Mouse (Mus musculus) neural tube, embryonic 13.5 days (tissue): ENCODE measurements around the gene Agap2. TPM values are rescaled to one million over a fixed set of nuclear protein-coding genes. Genes with fewer than 3 reads are reported as not detected.
"Not testable (repeated sequence)": the region's sequence is repeated elsewhere in the genome, so short reads cannot be mapped to it uniquely, and the experiment has no call there.

ENCODE experiments used
- ATAC-seq: fragments of 200-750 bp; cut with Nextera tagmentation; 2 replicates; pipeline ENCODE4 v1.8.0; 2017; ENCODE audit warnings: low read depth, mild to moderate bottlenecking, moderate TSS enrichment, moderate library complexity
- H3K27ac ChIP-seq: fragments of 300-500 bp; sonication (generic); replicated peaks from 2 replicates; pipeline ENCODE4 v1.5.1; 2015; ENCODE audit warnings: moderate library complexity, mild to moderate bottlenecking, inconsistent platforms
- H3K27me3 ChIP-seq: fragments of 300-500 bp; sonication (generic); 2 replicates; pipeline ENCODE4 v1.6.1; 2015; ENCODE audit warnings: mild to moderate bottlenecking, inconsistent platforms
- H3K36me3 ChIP-seq: fragments of 300-500 bp; sonication (generic); 2 replicates; pipeline ENCODE4 v1.6.1; 2015; ENCODE audit warnings: mild to moderate bottlenecking, inconsistent platforms
- H3K4me1 ChIP-seq: fragments of 300-500 bp; sonication (generic); replicated peaks from 2 replicates; pipeline ENCODE4 v1.6.1; 2015; ENCODE audit warnings: inconsistent platforms
- H3K4me2 ChIP-seq: fragments of 300-500 bp; sonication (generic); 2 replicates; pipeline ENCODE4 v1.6.1; 2015; ENCODE audit warnings: inconsistent platforms, mild to moderate bottlenecking, moderate library complexity
- H3K4me3 ChIP-seq: fragments of 300-500 bp; sonication (generic); 2 replicates; pipeline ENCODE4 v1.5.1; 2015; ENCODE audit warnings: mild to moderate bottlenecking, inconsistent platforms
- H3K9ac ChIP-seq: fragments of 300-500 bp; sonication (generic); 2 replicates; pipeline ENCODE4 v1.6.1; 2015; ENCODE audit warnings: moderate library complexity, mild to moderate bottlenecking, inconsistent platforms
- H3K9me3 ChIP-seq: fragments of 300-500 bp; sonication (generic); 2 replicates; pipeline ENCODE4 v1.6.1; 2016; ENCODE audit warnings: inconsistent platforms
- WGBS: fragments of 180-500 bp; shearing (Covaris S2); methylation state at CpG from one replicate; pipeline ENCODE4 v1.1.7; 2015; 5-methylcytosine and 5-hydroxymethylcytosine counted together
- polyA plus RNA-seq: library from polyadenylated mRNA; unstranded; fragments of >200 nt; fragmentation: Nextera tagmentation; extraction: Ambion mirVana; gene quantifications from 2 replicates; pipeline ENCODE4 v1.2.1, GENCODE M21; 2015

Agap2 gene
- polyA plus RNA-seq, 1 experiment from 2014 or later = 1.9 TPM

DNA sequence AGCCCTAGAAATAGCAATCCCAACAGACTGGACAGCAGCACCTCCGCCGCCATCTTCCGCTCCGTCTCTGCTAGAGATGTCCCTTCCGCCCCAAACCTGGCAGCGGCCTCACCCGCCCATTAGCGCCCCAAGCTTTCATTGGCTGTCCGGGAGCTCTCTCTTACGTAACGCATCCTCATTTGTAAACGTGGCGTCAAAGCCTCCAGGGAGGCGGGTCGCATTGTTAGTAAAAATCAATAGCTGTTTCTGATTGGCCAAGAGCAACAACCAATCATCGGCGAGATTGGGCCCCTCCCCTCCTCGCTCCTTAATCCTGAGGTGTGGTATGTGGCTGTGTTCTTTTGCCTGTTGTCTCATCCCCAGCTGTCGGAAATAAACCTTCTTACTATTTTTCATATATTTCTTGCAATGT, 46.0 kb downstream of the Agap2 start, which contains the start of gene Os9:
Os9 (minus strand) TSS at position 66 of the 412 bp plus-strand sequence.
- H3K4me2 ChIP-seq = peak within 1 kb of the TSS; percentile 95
- no peaks in the 10 kb centered on the region for H3K9me3 ChIP-seq
- H3K36me3 ChIP-seq = peaks cover 34% of the 10 kb centered on the region
- peaks cover 32% of the 10 kb centered on the region for H3K4me1 ChIP-seq
- H3K9ac ChIP-seq = peak within 1 kb of the TSS; percentile 94
- peak; percentile 94 for ATAC-seq
- H3K27ac ChIP-seq = peak within 1 kb of the TSS; percentile 93
- under 1% methylated on average over 19 of the region's 19 CpGs for WGBS
- peak within 1 kb of the TSS; percentile 96 for H3K4me3 ChIP-seq
- H3K27me3 ChIP-seq = no peaks in the 10 kb centered on the region

DNA sequence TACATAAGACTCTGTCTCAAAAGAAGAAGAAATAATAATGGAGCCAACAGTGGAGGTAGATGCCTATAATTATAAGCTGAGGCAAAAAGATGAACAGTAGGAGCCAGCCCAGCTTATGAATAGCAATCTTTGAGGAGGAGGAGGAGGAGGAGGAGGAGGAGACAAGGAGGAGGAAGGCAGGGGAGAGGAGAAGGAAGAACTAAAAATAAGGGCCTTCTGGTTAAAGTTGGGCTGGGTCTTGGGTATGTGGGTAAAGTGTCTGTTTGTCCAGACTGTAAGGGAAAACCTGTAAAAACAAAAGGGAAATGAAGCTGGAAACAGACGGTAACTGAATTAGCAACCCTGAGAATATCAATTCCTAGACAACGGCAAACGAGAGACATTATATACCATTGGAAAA, 46.9 kb downstream of the Agap2 start:
- peak overlapping the region; percentile 55 for H3K4me2 ChIP-seq
- peaks cover 25% of the 10 kb centered on the region for H3K36me3 ChIP-seq
- H3K27me3 ChIP-seq = no peaks in the 10 kb centered on the region
- 83% methylated on average over 3 of the region's 3 CpGs for WGBS
- H3K4me1 ChIP-seq = peaks cover 32% of the 10 kb centered on the region
- no peaks in the 10 kb centered on the region for H3K9me3 ChIP-seq
- peak overlapping the region; percentile 96 for H3K4me3 ChIP-seq
- H3K27ac ChIP-seq = peak overlapping the region; percentile 93
- ATAC-seq = no peak
- peak overlapping the region; percentile 67 for H3K9ac ChIP-seq

DNA sequence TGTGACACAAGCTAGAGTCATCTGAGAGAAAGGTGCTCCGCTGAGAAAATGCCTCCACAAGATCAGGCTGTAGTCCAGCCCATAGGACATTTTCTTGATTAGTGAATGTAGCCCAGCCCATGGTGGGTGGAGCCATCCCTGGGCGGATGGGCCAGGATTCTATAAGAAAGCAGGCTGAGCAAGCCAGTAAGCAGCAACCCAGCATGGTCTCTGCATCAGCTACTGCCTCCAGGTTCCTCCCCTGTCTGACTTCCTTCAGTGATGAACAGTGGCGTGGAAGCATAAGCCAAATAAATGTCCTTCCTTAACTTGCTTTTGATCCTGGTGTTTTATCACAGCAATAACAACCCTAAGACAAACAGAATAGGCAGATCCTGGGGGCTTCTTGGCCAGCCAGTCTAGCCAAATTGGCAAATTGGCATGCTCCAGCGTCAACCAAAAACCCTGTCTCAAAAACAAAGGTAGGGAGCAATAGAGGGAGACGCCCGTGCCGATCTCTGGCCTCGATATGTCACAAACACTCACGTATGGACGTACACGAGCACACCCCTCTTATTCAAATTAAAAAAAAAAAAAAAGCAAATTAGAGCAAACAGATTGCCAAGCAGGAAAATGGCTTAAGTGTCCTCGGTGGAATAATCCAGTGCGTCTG, 47.8 kb downstream of the Agap2 start:
- peak overlapping the region; percentile 96 for H3K4me3 ChIP-seq
- ATAC-seq = peak; percentile 41
- H3K36me3 ChIP-seq = peaks cover 16% of the 10 kb centered on the region
- no peaks in the 10 kb centered on the region for H3K9me3 ChIP-seq
- peak overlapping the region; percentile 93 for H3K27ac ChIP-seq
- peak overlapping the region; percentile 67 for H3K9ac ChIP-seq
- WGBS = 16% methylated on average over 13 of the region's 13 CpGs
- H3K4me1 ChIP-seq = peaks cover 32% of the 10 kb centered on the region
- H3K4me2 ChIP-seq = peak overlapping the region; percentile 55
- no peaks in the 10 kb centered on the region for H3K27me3 ChIP-seq

DNA sequence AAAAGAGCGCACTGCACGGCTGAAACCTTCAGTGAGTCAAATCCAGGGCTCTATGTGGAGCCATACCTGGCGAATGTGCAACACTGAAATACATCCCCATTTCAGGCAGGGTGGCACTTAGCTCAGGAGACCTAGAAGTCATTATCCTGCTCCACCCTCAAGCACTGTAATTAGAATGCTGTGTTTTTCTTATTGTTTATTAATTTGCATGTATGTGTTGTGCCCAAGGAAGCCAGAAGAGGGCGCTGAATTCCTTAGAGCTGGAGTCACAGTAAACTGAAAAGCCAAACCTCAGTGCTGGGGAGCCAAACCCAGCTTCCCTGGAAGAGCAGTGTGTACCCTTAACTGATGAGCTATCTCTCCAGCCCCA, 48.3 kb downstream of the Agap2 start:
- H3K36me3 ChIP-seq = peaks cover 11% of the 10 kb centered on the region
- H3K4me1 ChIP-seq = peaks cover 32% of the 10 kb centered on the region
- peak overlapping the region; percentile 93 for H3K27ac ChIP-seq
- H3K9me3 ChIP-seq = no peaks in the 10 kb centered on the region
- H3K4me2 ChIP-seq = peak overlapping the region; percentile 55
- peak overlapping the region; percentile 96 for H3K4me3 ChIP-seq
- no peaks in the 10 kb centered on the region for H3K27me3 ChIP-seq
- 10% methylated on average over 4 of the region's 4 CpGs for WGBS
- ATAC-seq = no peak; the same call in 1 of the 2 replicates
- peak overlapping the region; percentile 64 for H3K9ac ChIP-seq

DNA sequence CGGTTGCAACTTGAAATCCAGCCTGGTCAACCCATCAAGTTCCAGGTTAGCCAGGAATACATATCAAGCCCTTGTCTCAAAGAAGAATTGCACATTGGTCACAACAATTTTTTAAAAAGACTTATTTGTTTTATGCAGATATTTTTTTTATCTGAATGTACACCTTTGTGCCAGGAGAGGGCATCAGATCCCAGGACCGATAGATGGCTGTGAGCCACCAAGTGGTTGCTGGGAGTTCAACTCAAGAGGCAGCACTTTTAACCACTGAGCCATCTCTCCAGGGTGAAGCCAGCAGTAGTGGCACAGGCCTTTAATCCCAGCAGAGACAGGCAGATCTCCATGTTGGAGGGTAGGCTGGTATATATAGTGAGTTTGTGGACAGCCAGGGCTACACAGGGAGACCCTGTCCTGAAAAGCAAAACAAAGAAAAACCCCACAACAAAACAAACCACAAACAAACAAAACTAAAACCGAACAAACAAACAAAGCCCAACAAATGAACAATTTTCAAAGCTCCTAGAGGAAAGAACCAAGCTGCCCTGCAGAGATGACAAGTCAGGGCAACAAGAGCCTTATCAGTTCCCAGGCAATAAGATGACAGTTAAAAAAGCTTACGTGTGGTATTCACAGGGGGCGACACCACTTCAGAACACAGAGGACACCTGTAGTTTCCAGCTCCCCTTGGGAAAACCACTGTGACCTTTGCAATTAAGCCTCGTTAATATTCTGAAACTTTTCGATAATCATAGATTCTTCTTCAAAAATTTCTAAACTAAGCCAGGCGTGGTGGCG, 50.3 kb downstream of the Agap2 start:
- no peak for ATAC-seq
- Histone ChIP-seq H3K9me3 (no peaks in the 10 kb centered on the region), H3K4me1 (peaks cover 21% of the 10 kb centered on the region), H3K4me2 (no peak overlapping the region), H3K9ac (no peak overlapping the region), H3K4me3 (no peak overlapping the region), H3K27me3 (no peaks in the 10 kb centered on the region), H3K27ac (no peak overlapping the region), H3K36me3 (no peaks in the 10 kb centered on the region)
- WGBS = 77% methylated on average over 9 of the region's 9 CpGs

DNA sequence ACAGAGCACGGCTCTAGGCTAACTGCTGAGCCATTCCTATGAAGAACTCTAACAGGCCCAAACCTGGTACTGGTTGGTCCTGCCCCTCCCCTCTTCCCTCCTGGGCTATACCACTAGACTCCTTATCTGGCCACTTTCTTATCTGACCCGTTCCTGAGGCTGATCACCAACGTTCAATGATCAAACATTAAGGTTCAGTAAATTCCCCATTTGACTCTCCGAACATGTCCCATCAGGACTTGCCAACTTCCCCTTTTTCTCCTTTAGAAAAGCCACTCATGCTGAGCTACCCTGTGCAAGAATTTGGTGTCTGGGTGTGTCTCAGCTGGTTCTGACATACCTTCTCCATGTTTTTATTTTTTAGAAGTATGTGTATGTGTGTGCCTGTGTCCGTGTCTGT, 51.5 kb downstream of the Agap2 start:
- no peak overlapping the region for H3K9ac ChIP-seq
- H3K27ac ChIP-seq = no peak overlapping the region
- no peaks in the 10 kb centered on the region for H3K9me3 ChIP-seq
- no peak overlapping the region for H3K4me2 ChIP-seq
- no peak for ATAC-seq
- H3K36me3 ChIP-seq = no peaks in the 10 kb centered on the region
- 88% methylated on average over 5 of the region's 5 CpGs for WGBS
- no peak overlapping the region for H3K4me3 ChIP-seq
- peaks cover 19% of the 10 kb centered on the region for H3K4me1 ChIP-seq
- no peaks in the 10 kb centered on the region for H3K27me3 ChIP-seq

DNA sequence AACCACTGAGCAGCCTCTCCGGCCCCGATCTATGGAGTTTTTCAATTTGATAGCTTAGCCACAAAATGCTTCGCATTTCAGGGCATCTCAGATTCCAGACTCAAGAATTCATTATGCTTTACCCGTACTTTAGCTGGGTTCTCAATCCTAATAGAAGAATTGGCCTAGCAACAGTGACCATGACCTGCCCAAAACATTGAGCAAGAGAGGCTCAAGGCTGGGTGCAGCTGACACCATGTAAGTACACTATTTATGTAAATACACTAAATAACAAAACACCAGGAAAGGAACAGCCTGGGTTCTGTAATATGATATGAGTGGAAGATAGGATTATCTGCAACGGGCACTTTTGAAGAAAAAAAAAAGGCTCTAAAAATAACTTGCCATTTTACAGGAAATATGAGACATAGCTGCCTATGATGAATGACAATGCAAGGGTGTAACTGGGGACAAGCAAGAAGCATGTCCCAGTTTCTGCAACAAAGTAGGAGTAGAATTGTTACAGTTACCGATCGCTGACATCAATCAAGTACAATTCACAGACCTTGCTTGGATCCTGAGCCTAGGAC, 52.7 kb downstream of the Agap2 start:
- no peak overlapping the region for H3K4me2 ChIP-seq
- peaks cover 7% of the 10 kb centered on the region for H3K4me1 ChIP-seq
- WGBS = 85% methylated on average over 7 of the region's 7 CpGs
- H3K27ac ChIP-seq = no peak overlapping the region
- no peak overlapping the region for H3K4me3 ChIP-seq
- H3K36me3 ChIP-seq = no peaks in the 10 kb centered on the region
- H3K27me3 ChIP-seq = no peaks in the 10 kb centered on the region
- no peak for ATAC-seq
- no peaks in the 10 kb centered on the region for H3K9me3 ChIP-seq
- no peak overlapping the region for H3K9ac ChIP-seq

DNA sequence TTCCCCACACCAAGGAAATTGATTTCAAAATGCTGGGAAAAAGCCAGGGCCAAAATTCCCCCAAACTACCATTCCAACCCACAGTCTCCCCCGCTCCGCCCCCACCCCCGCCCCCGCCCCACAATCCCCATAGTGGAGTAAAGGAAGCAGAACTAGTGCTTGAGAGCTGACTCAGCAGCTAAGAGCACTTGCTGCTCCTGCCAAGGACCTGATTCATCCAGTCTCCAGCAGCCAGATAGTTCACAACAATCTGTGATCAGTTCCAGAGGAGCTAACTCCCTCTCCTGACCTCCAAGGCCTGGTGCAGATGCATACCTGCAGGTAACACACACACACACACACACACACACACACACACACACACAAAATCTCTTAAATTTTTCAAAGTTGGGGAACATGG, 54.3 kb downstream of the Agap2 start:
- ATAC-seq = no peak
- Histone ChIP-seq H3K36me3 (no peaks in the 10 kb centered on the region), H3K4me3 (no peak overlapping the region), H3K4me1 (no peaks in the 10 kb centered on the region), H3K27me3 (no peaks in the 10 kb centered on the region), H3K9ac (no peak overlapping the region), H3K27ac (no peak overlapping the region), H3K4me2 (no peak overlapping the region), H3K9me3 (no peaks in the 10 kb centered on the region)
- WGBS = 89% methylated on average over 4 of the region's 4 CpGs

DNA sequence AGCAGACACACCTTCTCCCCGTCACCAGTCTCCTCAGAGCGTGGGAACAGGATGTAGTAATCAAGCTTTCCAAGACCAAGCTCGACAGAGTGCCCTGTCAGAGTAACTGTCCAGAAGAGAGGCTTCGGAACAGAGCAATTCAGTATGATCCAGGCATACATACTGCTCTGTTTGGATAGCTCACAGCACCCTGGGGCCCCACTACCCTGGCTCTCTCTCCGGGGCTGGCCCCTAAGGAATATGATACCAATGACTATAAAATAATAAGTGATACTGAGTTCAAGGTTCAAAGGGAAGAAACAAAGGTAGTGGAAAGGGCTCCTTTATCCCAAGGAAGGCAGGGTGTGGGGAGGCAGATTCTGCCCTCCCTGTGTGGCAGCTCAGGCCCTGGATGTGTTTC, 57.4 kb downstream of the Agap2 start:
- 76% methylated on average over 5 of the region's 5 CpGs for WGBS
- H3K27me3 ChIP-seq = no peaks in the 10 kb centered on the region
- no peak overlapping the region for H3K4me2 ChIP-seq
- no peak overlapping the region for H3K4me3 ChIP-seq
- H3K9me3 ChIP-seq = no peaks in the 10 kb centered on the region
- no peaks in the 10 kb centered on the region for H3K36me3 ChIP-seq
- H3K27ac ChIP-seq = no peak overlapping the region
- no peaks in the 10 kb centered on the region for H3K4me1 ChIP-seq
- ATAC-seq = no peak
- no peak overlapping the region for H3K9ac ChIP-seq

DNA sequence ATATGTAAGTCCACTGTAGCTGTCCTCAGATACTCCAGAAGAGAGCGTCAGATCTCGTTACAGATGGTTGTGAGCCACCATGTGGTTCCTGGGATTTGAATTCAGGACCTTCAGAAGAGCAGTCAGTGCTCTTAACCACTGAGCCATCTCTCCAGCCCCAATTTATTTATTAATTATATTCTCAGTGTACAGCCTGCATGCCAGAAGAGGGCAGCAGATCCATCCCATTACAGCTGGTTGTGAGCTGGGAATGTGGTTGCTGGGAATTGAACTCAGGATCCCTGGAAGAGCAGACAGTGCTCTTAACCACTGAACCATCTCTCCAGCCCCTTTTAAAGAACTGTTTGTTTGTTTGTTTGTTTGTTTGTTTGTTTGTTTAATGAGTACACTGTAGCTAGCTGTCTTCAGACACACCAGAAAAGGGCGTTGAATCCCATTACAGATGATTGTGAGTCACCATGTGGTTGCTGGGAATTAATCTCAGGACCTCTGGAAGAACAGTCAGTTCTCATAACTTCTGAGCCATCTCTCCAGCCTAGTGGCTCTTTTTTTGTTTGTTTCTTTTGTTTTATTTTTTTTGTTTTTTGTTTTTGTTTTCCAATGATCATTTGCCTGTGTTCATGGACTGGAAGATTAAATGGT, 59.4 kb downstream of the Agap2 start:
- H3K4me3 ChIP-seq, H3K9me3 ChIP-seq, H3K4me2 ChIP-seq, H3K9ac ChIP-seq, H3K36me3 ChIP-seq, H3K4me1 ChIP-seq, H3K27me3 ChIP-seq, ATAC-seq, H3K27ac ChIP-seq: not testable (repeated sequence)
- 93% methylated on average over 3 of the region's 3 CpGs for WGBS

DNA sequence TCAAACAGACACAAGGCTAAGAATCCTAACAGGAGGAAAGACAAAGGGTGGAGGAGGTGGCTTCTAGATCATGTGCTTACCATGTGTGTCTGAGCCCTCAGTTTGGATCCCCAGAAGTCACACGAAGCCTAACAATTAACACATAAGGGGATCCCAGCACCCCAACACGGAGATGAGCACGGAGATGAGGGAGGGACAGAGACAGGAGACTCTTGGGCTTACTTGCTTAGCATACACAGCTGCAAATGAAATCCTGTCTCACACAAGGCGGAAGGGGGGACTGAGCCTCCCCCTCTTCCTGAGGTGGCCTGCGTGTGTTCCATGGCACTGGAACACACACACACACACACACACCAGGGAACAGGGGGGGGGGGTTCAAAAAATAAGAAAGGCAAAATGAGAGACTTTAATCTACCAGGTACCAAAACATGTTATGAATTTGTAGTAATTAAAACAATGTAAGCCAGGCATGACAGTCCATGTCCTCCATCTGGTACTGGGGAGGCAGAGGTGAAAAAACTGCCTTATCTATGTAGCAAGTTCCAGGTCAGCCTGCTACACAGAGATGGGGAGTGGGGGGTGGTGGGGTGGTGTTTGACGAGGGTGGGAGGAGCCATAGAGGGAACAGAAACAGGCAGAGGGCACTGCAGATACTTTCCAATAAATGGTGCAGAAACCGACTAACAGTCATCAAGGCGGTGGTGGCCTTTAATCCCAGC, 60.2 kb downstream of the Agap2 start:
- no peak overlapping the region for H3K27ac ChIP-seq
- no peak overlapping the region for H3K4me3 ChIP-seq
- H3K4me2 ChIP-seq = no peak overlapping the region
- no peaks in the 10 kb centered on the region for H3K36me3 ChIP-seq
- no peaks in the 10 kb centered on the region for H3K4me1 ChIP-seq
- ATAC-seq = no peak
- 61% methylated on average over 8 of the region's 8 CpGs for WGBS
- H3K9ac ChIP-seq = no peak overlapping the region
- no peaks in the 10 kb centered on the region for H3K9me3 ChIP-seq
- no peaks in the 10 kb centered on the region for H3K27me3 ChIP-seq
